Mouse (Mus musculus) R1 (cell line): ENCODE measurements around the gene Galnt6.

Experiments
- DNase-seq: peaks from one replicate; pipeline ENCODE4 v3.0.0-alpha.2; 2018; ENCODE audit warnings: low read depth, low spot score

Galnt6 gene

GRCm38 (mm10) chr15:100685255-100685654, 43.9 kb downstream of the Galnt6 start:
- peak; percentile 57 for DNase-seq

GRCm38 (mm10) chr15:100684450-100684849, 44.7 kb downstream of the Galnt6 start:
- no peak for DNase-seq

DNA sequence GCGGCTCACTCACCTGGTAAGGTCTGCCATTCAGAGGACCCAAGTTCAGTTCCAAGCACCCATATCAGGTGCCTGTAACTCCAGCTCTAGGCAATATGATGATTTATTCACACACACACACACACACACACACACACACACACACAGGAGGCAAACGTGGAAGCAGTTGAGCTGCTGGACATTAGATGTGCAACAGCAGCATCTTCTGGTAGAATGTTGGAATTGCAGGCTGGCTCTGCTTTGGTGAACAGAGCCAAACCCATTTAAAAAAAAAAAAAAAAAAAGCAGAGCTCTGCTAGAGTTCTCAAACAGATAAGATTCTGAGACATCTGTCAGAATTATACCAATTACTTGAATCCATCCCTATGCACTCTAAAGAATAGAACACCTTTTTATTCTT, 46.1 kb downstream of the Galnt6 start:
- DNase-seq, result peak; percentile 83

- DNase-seq, result no peak
These were observed 47.4 kb downstream of the Galnt6 start for GRCm38 (mm10) chr15:100681770-100682169.

DNA sequence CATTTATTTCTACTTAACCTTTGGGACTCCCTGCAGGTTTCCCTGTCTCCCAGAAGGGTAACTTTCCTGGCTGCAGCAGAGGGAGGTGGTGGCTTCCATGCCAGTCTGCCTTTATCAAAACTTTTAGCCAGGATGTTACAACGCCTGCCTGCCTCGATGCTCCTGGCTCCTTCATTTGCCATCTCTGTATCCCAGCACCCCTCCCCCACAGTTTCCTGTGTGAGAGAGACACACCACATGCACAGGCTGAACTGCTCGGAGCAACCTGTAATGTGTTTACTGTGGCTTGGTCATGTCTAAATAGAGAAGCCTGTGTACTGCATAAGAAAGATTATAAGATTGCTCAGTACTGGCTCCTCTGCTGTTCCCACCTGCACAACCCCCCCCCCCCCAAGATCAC, 48.8 kb downstream of the Galnt6 start:
- no peak for DNase-seq

- no peak for DNase-seq
These were observed 50.2 kb downstream of the Galnt6 start for GRCm38 (mm10) chr15:100679005-100679404.

GRCm38 (mm10) chr15:100678581-100678980, 50.6 kb downstream of the Galnt6 start:
- DNase-seq, result no peak

DNA sequence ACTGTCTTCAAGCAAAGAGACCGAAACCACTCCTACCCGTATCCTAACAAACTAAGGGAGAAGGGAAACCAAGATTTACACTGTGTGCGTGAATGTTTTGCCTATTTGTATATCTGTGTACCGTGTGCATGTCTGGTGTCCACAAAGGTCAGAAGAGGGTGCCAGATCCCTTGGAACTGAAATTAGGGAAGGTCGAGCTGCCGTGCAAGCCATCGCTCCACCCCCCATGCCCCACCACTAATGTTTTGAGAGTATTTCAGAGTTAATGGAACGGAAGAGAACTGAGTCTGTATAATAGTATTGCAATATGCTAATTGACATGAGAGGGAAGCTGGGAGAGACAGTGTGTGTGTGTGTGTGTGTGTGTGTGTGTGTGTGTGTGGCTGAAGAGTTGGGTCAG, 51.5 kb downstream of the Galnt6 start:
- DNase-seq, result no peak

- no peak for DNase-seq
These were observed 52.7 kb downstream of the Galnt6 start for GRCm38 (mm10) chr15:100676521-100676920.

DNA sequence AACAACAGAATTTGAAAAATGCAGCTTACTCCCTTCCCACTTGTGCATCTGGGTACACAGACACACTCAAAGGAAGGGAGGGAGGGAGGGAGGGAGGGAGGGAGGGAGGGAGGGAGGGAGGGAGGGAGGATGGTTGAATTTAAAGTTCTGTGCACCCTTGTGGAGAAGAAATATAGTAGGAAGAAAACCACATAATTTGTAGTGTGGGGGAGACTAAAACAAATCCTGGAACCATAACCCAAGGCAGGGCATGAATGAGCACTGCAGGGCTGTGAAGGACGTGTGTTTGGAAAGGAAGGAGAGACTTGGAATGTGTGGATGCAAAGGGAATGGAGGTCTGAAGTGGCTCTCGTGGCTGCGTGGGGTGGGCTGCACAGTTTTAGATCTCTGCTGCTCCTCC, 53.7 kb downstream of the Galnt6 start:
- no peak for DNase-seq

- DNase-seq, result peak; percentile 34
These were observed 54.6 kb downstream of the Galnt6 start for GRCm38 (mm10) chr15:100674566-100674965.

GRCm38 (mm10) chr15:100673585-100674391, 55.4 kb downstream of the Galnt6 start:
- peak; percentile 67 for DNase-seq

DNA sequence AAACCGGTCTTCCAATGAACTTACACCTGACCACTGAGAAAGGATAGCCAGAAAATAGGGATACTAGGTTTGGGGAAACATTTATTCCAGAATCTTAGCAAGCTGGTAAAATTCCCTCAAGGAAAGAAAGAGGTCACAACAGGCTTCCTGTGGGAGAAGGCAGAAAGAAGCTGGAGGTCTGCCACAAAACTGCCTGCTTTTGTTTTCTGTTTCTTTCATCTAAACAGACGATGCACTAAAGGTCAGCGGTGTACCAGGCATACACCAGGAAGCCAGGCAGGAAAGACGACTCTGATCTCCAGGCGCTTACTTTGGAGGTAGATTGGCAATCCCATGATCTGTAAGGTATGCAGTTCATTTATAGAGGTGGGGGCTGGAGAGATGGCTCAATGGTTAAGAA, 58.3 kb downstream of the Galnt6 start:
- DNase-seq, result no peak

GRCm38 (mm10) chr15:100670004-100670403, 59.2 kb downstream of the Galnt6 start:
- DNase-seq, result no peak

DNA sequence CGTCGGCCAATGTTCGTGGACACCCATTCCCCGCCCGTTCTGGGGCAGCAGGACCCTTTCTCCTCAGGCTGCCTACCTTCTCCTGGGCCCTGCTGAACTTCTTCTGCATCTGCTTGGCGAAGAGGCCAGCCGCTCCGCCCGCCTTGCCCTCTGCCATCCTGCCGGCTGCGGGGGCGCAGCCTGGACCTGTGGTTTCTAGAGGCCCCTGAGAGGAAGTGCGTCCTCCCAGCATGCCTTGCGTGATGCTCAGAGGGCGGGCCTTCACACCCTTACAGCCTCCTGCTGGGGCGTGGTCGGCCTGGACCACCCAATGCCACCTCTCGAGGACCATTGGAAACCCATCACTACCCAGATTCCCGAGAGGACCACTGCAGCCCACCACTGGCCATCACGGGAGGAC, 59.8 kb downstream of the Galnt6 start, which contains the start of gene Bin2:
Bin2 (minus strand) TSS at position 217 of the 400 bp plus-strand sequence.
- DNase-seq, result peak; percentile 66

GRCm38 (mm10) chr15:100667871-100668545, 61.2 kb downstream of the Galnt6 start:
- DNase-seq, result no peak

- no peak for DNase-seq
These were observed 61.8 kb downstream of the Galnt6 start for GRCm38 (mm10) chr15:100667420-100667819.

- DNase-seq, result no peak
These were observed 62.3 kb downstream of the Galnt6 start for GRCm38 (mm10) chr15:100666851-100667250.

GRCm38 (mm10) chr15:100666219-100666696, 62.9 kb downstream of the Galnt6 start:
- DNase-seq, result peak; percentile 47

- DNase-seq, result no peak
These were observed 63.6 kb downstream of the Galnt6 start for GRCm38 (mm10) chr15:100665411-100666218.

- DNase-seq, result no peak
These were observed 64.3 kb downstream of the Galnt6 start for GRCm38 (mm10) chr15:100664813-100665274.

DNA sequence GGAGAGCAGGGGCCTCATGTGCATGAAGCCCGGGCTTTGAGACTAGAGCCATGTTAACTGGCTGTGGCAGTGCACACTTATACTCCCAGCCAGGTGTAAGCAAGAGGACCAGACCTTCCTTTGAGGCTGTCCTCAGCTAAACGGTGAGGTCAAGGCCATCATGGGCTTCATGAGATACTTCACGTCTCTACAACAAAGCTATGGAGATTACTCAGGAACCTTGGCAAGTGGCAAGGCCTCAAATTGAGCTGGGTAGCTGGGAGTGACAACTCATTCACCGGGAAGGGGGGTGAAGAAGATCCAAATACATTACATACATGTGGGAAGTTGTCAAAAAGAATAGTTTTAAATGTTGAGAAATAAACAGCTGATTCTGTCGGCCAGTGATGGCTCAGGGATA, 68.4 kb downstream of the Galnt6 start:
- DNase-seq, result no peak
